Mouse (Mus musculus) lung, adult 2 months (tissue): ENCODE measurements at regions not wholly inside any gene's neighbourhood (a gene's known extent, or its start where the extent isn't known, plus 50 kb on each side); places are given as distances from the start of the nearest gene placed in this dataset.

Source experiments
- CTCF ChIP-seq: fragments of 200-500 bp; IDR thresholded peaks from 2 replicates; pipeline ENCODE4 v1.5.1; 2011; ENCODE audit warnings: mild to moderate bottlenecking, low read length, control low read depth; ENCODE audit not compliant: insufficient read depth
- POLR2A ChIP-seq: fragments of 200-500 bp; IDR thresholded peaks from 2 replicates; pipeline ENCODE4 v1.6.1; 2011; ENCODE audit warnings: low read depth, mild to moderate bottlenecking, control low read depth, low read length, borderline replicate concordance; ENCODE audit errors: extremely low read depth

DNA sequence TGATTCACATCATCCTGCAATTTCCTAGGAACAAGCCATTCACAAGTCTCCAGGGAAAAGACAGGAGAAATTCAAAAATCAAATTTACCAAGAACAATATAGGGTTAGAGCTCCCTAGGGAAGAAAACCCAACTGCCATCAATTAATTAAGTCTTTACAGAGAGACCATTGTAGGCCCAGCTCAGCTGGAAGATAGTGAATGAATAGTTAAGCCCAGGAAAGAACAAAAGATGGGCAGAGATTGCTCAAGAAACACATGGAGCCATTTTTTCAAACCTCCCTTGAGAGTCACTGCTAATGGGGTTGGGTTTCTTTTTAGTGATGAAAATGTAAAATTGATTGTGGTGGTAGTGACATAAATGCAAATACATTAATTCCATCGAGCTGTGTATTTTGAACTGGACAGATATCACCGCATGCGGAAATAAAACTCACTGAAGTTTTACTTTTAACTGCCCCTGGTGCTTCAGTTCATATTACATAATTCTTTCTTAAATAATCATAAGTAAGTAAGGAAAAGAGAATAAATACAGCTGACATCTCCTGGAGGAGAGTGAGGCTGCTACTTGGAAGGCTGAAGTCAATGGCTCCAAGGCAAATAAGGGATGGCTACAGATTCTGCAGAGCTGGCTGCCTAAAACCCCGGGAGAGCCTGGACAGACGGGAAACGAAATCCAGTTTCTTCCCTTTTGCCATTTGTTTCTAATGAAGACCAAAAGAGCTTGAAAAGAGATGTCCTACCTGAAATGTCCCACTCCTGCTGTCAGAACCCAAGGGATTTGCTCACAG, 106.5 kb downstream of the Fzd1 start:
- no peak for TF ChIP-seq CTCF
- TF ChIP-seq POLR2A: no peak
